Mouse (Mus musculus): ENCODE data around the gene Rbfox3.

Rbfox3 gene

DNA sequence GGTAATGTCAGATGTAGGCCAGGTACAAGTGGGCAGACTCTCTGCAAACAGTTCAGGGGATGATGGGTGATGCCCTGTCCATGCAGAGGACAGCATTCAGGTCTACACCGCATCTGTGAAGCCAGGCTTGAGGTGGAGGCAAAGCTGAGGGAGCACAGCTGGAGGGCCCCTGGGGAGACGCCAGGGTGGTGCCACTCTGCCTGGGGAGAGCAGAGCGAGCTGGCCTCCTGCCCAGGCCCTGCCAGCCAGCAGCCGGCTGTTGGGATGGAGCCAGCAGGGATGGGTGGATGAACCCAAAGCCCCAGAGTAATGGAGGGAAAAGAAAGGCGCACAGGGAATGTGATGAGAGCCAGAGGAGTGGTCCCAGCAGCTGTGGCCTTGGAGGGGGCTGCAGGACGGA is 399.5 kb downstream of the Rbfox3 start:
- no peak for DNase-seq (ENCODE audit: low read depth, low spot score)

DNA sequence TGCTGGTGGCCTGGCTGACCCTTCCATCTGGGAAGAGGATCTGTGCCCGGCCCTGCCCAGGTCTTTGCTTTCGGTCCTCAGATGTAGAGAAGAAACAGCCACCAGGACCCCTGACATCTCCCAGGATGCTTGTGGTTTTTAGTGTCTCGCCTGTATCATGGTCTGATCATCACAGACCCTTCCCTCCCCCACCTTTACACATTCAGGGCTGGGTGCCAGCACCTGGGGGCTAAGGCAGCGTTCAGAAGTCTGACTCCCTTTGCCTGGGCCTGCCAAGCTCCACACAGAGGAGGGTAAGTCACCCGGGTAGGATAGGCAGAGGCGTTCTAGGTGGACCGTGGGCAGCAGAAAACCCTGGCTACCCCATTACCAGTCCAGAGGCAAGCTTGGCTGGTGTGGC is 403.1 kb downstream of the Rbfox3 start:
- no peak for DNase-seq (ENCODE audit: low read depth, low spot score)

DNA sequence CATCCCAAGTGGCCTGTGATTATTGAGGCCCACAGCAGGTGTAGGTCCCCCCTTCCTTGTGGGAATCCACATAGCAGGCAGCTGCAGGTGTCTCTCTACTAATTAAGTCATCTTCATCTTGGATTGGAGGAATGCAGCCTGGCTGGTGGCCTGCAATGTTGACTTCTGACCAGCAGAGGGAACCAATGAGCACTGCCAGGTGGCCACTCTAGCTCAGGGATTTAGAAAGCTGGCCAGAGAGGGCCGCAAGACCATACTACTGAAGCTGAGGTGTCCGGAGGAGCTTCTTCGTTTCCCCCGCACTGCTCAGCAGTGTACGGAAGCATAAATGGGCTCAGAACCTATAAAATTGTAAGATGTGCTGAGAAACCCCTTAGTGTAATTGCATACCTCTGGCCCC is 403.5 kb downstream of the Rbfox3 start:
- DNase-seq (ENCODE audit: low read depth, low spot score): peak; percentile 76

DNA sequence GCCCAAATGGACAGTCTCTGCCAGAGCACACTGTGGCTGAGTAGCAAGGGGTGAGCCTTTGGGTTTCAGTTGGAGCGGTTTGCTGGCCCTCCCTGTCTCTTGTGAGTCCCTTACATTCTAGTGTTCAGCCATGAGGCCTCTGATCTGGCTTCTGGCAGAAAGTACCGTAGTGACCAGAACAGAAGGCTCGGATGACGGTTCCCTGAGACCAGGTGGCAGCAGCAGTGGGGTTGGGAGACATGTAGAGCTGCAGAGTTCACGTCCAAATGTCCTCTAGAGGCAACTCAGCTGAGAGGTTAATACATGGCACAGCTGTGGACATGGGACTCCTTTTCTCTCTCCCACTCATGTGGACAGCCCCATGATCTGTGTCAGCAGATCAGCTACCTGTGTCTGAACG is 404.3 kb downstream of the Rbfox3 start:
- no peak for DNase-seq (ENCODE audit: low read depth, low spot score)

DNA sequence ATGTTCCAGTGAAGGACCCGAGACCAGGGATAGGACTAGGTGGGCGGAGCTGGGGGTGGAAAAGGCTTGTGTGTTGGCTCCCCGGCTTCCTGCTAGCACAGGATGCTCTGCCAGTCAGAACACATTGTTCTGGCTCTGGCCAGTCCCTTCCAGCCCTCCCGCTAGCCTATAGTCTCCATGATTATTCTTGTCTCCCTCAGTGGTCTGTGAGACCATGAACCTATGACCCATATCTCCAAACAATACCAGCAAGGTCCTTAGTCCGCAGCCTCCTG is 407.3 kb downstream of the Rbfox3 start:
- no peak for DNase-seq (ENCODE audit: low read depth, low spot score)

DNA sequence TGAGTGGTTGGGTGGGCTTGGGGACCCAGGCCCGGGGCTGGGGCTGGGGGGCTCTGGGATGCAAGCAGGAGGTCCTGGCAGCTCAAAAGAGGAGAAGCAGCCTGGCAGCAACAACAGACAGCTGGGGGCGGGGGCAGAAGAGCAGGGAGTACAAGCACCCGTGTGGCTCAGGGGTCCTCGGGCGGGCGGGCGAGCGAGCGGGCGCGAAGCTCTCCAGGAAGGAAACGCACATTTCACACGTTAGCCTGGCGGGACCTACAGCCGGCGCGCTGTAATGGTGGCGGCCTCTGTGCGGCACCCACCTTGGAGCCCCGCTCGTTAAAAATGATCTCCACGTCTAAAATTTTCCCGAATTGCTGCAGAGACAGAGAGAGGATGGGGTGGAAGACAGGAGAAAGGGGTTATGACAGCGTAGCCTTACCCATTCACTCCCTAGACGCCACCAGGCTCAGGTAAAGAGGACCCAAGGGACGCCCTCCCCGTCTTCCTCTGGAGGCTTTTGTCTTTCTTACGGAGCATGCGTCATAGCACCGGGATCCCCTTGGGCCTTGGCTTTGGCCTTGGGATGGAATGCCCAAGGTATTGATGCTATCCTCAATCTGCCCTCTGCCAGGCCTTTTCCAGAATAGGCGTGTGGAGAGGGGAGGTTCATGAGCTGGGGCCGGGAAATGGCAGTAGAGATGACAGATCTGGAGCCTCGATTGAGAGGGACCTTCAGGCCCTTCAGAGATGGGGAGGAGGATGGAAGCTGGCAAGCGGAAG is 407.8 kb downstream of the Rbfox3 start:
- DNase-seq (ENCODE audit: low read depth, low spot score): no peak

DNA sequence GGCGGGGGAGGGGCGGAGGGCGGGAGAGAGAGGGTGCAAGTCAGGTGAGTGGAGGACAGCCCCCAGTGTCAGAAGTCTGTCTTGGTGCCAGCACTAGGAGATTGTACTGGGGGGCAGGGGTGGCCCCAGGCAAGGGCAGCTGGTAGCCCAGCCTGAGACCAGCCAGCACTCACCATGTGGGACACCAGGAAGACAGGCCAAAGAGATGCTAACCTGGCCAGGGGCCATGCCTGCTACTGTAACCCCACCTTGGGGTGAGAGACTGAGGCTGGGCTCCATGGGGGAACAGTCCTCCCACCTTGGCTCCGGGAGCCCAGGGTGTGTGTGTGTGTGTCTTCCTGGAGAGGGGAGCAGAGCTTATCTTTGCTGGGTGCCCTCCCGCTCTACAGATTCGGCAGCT is 408.4 kb downstream of the Rbfox3 start:
- DNase-seq (ENCODE audit: low read depth, low spot score): no peak

DNA sequence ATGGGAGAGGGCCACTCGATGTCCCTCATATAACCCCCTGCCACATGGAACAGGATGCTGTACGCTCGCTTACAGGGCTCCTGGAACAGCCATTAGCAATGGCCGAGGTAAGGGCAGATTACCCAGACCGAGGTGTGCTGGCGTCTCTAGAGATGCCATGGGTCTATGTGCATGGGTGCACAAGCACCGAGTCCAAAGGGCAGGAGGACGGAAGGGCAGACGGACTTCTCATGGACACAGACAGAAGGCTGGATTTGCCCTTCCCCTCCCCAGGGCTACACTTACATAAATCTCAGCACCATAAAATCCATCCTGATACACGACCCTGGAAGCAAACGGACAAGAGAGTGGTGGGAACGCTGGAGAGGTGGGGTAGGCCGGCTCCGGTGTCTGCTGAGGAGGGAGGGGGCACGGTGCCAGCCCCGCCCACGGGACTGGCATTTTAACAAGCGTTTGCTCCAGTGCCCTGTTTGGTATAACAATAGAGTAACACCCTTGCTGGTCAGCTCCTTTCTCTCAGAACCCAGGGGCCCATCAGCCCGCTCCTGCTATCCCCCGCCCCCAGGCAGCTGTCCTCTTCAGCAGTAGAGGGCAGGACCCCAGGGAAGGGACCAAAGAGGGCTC is 415.2 kb downstream of the Rbfox3 start:
- DNase-seq (ENCODE audit: low read depth, low spot score): no peak

DNA sequence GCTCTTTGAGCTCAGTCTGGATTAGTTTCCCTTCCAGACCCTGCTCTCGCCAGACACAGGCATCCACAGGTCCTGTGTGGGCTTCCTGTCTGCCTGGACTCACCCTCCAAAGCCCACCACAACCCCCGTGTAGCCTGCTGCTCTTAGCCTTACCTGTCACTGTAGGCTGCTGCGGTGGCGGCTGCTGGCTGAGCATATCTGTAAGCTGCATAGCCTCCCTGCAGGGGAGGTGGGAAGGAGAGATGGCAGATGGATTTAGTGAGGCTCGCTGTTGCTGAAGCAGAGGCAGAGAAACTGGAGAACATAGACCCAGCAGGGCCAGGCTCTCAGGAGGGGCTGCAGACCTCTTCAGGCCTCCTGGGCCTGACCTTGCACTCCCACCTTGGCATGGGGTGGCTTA is 416.3 kb downstream of the Rbfox3 start:
- DNase-seq (ENCODE audit: low read depth, low spot score): no peak

DNA sequence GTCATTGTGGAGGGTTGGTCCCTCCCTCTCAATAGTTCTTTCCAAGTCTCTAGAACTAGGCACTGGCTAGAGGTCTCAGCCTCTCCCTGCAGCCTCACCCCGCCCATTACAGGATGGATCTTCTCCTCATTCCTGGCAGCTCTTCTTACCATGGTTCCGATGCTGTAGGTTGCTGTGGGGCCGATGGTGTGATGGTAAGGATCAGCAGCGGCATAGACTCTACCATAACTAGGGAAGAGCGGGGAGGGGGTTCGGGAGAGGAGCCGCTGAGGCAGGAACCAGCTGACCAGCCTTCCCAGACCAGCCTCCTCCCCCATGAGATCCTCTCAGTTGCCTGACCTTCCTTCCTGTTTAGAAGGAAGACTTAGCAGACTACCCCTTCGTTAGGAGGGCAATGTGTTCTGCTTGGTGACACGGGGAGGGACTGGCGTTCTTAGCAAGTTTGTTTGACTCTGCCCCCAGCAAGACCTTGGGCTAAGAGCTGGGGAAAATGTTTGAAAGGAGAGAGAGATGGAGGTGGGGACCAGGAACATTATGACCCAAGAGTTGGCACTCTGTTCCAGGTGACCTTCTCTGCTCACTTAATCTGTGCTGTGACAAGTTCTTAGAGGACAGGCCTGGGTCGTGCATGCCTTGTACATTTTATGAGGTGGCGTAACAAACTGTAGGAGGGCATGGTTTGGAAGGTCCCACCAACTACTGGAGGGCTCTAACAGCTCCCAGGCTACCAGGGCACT is 417.2 kb downstream of the Rbfox3 start:
- no peak for DNase-seq (ENCODE audit: low read depth, low spot score)

DNA sequence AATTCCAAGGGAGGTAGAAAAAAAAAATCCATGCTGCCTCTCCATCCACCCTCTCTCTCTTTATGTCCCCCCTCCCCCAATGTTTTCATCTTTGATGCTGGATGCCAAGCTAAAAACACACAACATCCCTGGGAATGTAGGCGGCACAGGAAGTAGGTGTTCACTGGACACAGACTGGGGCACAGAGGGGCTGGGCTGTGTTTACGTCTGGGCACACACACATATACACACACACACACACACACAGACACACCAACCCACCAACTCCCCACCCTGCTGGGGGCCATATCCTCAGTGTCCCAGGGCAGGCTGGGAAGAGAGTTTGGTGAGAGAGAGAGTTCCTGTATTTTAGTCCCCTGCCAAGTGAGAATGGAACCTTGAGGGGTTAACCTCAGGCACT is 417.9 kb downstream of the Rbfox3 start:
- no peak for DNase-seq (ENCODE audit: low read depth, low spot score)

DNA sequence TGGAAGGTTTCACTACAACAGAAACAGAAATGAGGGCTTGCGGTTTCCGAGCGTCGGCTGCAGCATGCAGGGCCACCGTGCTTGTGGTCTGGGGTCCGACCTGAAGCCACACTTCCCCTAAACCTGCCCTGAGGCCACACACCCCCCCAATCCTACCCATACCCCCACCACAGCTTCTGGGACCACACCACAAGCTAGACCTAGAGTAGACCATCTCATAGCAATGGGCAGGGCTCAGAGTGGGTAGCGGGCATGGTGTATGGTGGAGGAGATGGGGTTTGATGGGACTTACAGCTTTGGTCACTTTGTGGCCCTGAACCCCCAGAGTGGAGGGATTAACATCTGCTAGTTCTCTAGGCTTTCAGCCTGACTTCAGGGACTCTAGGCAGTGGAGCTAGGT is 420.2 kb downstream of the Rbfox3 start:
- no peak for DNase-seq (ENCODE audit: low read depth, low spot score)

DNA sequence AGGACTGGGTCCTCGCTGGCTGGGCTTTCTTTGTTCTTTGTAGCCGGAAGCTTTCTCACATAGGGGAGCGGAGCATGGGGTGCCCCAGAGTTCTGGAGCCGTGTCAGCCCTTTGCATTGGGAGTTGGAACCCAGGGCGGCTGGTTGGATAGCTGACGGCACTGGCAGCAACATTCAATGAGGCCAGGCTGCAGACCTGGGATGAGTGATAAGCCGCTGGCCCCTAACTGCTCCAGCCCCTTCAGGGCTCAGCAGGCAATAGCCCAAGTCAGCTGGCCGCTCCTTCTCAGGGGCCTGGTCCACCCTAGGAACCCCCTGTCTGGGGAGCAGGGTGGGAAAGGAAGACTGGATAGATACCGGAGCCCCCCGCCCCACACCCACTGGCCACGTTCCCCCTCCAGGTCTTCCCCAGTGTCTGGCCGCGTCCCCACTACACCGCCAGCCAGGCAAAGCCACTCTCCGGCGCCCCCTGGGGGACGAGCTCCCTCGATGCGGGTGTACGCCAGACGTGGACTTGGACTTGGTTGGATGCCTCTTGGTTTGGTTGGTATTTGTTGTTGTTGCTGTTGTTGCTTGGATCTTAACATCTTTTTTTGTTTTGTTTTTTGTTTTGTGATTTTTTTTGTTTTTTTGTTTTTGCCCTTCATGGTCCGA is 420.7 kb downstream of the Rbfox3 start:
- peak; percentile 78 for DNase-seq (ENCODE audit: low read depth, low spot score)

DNA sequence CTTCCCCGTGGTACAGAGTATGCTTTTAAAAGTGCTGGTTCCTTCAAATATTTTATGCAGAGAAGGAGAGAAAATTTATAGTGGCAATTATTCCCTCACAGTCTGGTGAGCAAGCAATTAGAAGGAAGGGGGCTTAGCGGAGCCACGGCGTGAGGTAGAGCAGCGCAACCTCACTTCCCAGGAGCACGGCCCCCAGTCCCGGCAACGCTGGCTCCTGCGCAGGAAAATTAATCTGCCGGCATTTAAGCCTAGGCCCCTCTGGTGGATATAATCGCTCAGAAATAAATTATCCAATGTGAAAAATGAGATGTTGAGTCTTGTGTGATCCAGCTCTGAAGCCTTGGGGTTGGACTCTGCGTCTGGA is 422.5 kb downstream of the Rbfox3 start:
- no peak for DNase-seq (ENCODE audit: low read depth, low spot score)

DNA sequence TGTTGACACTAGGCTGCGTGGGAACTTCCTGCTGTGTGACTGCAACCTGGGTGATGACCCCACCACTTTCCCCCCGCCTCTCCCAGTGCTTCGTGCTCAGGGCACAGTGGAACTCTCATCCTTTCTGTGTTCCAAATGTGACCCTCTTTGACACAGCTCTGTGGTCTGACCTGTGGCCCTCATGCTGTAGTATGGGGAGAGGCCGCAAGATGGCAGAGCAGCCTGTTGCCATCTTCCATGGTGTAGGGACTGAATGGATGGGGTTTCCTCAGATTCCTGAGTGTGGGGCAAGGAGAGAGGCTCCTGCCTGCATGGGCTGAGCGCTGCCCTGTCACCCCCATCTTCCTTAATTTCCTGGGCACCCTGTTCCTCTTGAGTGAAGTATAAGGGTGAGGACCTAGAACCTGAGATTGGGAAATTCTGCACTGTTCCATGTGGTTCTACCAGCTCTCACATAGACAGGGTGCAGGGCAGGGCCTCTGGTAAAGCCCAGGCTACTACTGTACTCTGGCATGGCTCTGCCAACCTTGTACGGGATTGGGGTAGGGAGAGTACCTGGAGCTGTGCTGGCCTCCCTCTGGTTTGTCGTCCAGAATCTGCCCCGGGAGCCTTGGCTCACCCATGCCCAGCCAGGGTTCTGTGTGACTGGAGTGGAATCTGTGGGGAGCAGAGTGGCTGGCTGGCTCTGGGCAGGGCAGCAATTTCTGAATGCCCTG is 423.0 kb downstream of the Rbfox3 start:
- DNase-seq (ENCODE audit: low read depth, low spot score): no peak

DNA sequence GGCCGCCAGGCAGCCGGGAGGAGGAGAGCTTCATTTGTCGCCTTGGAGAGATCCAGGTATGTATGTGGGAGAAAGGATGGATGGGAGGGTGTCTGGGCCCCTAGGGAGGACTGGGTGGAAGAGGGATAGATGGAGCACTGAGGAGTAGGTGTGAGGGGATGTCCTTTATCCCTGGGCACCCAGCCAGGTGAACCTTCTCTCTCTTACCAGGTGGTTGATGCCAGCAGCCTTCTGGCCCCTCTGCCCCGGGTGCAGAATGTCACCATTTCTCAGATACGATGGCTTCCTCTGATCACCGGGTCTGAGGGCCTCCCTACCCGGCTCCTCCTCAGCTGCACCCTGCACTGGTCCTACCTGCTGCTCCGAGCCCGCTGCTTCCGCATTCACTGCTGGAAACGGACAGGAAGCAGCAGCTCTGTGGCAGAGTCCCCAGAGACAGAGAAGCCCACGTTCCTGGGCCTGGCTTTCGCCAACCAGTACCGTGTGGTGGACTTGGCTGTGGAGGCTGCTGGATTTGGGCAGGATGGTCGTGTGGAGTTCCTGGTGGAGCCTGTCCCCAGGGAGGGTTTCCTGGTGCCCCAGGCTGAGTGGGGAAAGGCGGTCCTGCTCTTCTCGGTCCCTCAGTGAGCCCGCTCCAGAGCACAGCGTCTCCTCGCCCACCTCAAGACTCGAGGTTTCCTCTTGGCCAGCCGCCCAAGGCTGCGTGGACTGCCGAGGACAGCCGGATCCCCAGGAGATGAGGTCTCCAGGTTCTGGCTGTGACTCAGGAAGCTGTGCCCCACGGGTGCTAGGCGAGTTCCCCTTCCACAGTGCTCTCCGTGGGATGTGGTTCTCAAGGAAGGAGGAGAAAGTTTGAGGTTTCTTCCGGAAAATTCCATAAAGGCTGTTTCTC is 424.3 kb downstream of the Rbfox3 start:
- DNase-seq (ENCODE audit: low read depth, low spot score): no peak

DNA sequence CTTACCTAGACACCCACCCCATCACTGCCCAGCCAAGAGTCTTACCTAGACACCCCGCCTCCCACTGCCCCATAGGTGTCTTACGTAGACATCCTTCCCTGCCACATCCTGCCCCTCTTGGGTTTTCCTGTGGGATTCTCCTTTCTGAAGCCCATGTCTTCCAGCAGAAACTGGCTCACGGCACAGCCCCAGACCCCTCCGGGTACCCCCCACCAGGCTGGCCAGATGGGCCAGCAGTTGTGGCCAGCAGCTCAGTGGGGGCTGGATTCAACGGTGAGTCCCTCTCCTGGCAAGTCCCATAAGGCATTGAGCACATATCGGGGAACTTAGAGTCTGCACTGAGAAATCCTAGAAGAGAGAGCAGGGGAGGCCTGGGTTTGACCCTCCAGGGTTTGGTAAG is 425.1 kb downstream of the Rbfox3 start:
- no peak for DNase-seq (ENCODE audit: low read depth, low spot score)

DNA sequence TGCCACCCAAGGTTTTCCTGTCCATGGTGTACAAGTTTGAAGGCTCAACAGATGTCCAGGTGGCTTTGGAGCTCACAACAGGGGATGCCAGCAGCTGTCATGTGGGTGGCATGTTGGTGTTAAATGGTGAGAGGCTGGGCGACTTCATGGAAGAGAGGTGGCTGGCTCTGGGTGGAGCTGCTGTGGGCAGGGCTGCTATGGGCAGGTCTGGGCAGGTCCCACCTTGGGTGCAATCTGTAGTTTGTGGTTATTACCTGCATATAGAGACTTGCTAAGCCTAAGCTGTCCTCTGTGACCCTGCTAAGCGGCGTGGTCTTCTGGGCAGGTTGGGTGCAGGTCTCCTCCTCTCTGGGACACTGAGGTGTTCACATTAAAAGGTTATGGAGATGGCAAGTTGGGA is 425.6 kb downstream of the Rbfox3 start:
- DNase-seq (ENCODE audit: low read depth, low spot score): no peak

DNA sequence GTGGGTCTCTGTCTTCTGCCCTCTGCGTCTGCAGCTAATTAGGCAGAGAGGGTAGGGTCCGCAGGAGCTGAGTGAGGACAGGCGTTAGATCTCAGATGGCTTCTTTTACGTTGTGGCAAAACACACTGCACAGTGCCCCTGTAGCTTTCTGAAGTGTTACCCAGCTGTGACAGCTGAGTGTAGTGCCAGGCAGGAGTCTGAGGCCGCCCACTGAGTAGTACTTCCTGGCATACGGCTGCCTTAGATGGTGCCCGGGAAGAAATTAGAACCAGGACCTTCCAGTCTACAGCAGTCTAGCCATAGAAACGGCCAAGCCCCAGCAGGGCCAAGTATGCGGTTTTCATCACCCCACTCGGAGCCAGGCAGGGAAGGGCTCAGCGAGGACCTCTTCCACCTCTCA is 426.1 kb downstream of the Rbfox3 start:
- DNase-seq (ENCODE audit: low read depth, low spot score): no peak

DNA sequence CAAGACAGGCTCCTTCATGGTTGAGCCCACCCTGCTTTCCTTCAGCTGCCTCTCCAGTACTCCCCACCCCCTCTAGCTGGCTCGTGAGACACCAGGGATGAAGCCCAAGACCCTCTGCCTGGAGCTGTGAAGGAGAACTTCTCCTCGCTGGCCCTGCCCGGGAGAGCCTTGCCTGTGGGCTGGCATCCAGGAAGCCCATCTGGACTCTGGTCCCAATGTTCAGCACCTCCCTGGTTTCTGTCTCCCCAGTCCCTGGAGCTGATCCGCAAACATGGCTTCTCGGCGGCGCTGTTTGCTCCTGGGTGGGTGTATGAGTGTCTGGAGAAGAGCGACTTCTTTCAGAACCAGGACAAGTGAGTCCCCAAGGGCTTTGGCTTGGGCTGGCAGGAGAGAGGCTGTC is 427.2 kb downstream of the Rbfox3 start:
- DNase-seq (ENCODE audit: low read depth, low spot score): no peak

DNA sequence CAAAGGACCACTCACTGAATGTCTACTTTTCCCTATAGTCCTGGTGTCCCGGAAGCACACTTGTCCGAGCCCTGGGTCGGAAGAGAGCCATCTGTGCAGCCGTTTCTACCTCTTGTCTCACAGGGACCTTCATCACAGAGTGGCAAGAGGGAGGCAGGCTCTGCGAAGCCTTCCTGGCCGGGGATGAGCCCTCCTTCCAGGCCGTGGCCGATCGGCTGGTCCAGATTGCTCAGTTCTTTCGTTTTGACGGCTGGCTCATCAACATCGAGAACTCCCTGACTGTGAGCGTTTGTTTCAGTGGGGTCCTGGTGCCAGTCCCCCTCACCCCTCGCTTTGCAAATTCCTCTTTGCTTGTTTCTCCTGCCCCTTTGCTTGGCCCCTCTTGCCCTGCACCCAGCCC is 429.6 kb downstream of the Rbfox3 start:
- DNase-seq (ENCODE audit: low read depth, low spot score): no peak

All from CD4-positive, CD25-positive, alpha-beta regulatory T cell, adult 2 months (primary cell).